Mouse (Mus musculus) cerebellum, postnatal 25 days (tissue): ENCODE measurements around the gene Dynlt1c.
"Not testable (repeated sequence)": the region's sequence is repeated elsewhere in the genome, so short reads cannot be mapped to it uniquely, and the experiment has no call there.

Source experiments
- DNase-seq, 2 experiments: peaks; one replicate each; pipeline ENCODE4 v3.0.0; 2021; ENCODE audit warnings: mixed read lengths in 2 of 2

Dynlt1c gene

GRCm38 (mm10) chr17:6601204-6601911 lies at the start of gene Dynlt1c:
TSS of gene Dynlt1c (plus strand) at chr17:6601671.
- DNase-seq: peak; percentile 76 to 83

GRCm38 (mm10) chr17:6553798-6554197 lies 47.7 kb upstream of the Dynlt1c start:
- DNase-seq: not testable (repeated sequence)

DNA sequence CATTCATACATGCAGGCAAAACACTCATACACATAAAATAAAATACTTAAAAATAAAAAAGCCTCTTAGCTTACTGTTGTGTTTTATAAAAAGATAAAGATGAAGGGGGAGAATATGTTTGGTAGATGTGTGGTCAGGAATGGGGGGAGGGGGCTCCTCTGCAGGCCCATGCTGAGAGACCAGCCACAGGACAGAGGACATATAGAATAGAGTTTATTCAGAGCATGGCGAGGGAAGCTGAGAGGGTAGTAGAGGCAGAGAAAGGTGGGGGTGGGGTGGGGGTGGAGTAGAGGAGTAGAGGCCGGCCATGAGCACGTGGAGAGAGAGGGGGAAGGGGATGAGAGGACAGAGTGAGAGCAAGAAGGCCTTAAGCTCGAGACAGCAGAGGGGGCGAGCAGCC lies 47.2 kb upstream of the Dynlt1c start:
- DNase-seq: not testable (repeated sequence)

DNA sequence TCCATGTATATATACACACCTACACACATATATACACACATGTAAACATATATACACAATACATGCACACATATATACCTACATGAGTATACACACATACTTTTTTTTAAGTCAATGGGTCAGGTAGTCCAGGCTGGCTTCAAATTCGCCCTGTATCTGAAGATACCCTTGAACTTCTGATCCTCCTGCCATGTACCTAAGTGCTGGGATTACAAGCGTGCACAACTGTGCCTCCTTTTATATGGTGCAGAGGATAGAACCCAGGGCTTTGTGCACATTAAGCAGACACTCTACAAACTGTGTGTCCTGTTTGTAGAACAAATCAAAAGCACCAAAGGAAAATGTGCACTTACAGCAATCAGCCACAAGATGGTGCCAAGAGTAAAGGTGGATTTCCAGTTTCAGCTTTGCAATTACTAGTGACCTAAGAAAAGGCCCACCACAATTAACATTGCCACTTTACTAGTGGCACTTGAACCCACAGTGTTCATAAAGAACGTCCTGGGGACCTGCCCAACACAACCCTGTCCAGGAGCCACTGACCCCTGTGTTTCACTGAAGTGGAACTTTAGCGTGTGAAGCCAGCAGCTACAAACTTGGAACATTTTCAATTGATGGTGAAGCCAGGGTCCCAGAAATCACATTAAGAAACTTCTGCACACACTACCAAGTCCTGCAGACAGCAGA lies 41.9 kb upstream of the Dynlt1c start:
- DNase-seq: not testable (repeated sequence)

DNA sequence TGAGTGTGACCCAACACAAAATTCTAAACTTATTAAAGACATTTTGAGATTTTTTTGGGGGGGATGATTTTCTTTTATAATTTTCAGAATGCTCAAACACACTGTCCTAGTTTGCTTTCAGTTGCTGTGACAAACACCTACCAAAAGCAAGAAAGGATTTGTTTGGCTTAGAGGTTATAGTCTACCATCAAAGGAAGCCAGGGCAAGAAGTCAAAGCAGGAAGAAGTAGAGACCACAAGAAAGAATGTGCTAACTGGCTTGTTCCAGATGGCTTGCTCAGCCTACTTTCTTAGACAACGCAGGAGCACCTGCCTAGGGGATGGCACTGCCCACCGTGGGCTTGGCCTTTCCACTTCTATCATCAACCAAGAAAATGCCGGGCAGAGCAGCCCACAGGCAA lies 36.6 kb upstream of the Dynlt1c start:
- not testable (repeated sequence) for DNase-seq

DNA sequence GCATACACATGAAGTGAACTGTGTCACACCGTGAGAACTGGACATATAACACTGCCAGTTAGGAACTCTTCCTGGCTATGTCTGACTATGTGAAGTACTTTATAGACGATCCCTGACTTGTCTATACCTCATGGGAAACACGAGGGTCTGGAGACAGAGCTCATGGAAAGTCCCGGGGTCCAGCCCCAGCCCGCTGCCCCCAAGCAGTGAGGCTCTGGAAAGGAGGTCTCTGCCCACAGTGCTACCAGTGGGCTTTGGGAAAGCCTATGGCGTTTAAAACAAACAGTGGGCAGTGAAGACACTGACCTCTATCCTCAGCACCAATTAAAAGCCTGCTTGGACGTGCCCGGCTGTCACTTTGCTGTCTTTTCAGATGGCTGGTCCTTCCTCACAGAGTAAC lies 33.6 kb upstream of the Dynlt1c start:
- DNase-seq: not testable (repeated sequence)

DNA sequence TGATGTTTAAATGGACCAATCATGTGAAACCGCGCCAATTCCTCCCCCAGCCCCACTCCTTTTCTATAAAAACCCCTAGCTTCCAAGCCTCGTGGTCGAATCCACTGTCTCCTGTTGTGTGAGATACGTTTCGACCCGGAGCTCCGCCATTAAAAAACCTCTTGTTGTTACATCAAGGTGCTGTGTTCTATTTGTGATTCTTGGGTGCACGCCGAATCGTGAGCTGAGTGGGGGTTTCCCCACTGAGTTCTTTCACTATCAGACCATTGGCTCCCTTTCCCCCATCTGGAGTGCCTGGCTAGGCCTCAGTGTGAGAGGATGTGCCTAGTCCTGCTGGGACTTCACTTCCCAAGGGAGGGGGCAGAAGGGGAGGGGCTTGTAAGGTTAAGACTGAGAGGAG lies 30.2 kb upstream of the Dynlt1c start:
- DNase-seq: not testable (repeated sequence)

DNA sequence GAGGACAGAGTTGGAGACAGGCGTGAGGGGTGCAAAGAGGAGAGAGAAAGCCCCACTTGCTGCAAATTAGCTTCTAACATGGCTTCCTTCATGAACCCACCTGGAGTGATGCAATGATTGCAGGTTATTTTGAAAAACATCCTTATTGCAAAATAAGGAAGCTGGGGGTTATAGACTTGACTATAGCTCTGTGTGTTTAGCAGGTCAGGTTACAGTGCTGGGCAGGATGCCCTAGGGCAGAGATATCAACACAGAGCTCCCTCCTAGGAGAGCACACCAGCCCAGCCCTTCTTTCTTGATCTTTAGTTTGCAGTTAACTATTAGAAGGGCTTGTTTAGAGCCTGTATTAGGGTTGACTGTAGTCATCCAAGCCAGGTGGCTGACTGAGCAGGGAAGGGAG lies 29.3 kb upstream of the Dynlt1c start:
- not testable (repeated sequence) for DNase-seq

- not testable (repeated sequence) for DNase-seq
These were observed 26.1 kb upstream of the Dynlt1c start for GRCm38 (mm10) chr17:6575376-6575775.

GRCm38 (mm10) chr17:6588672-6589071 lies 12.8 kb upstream of the Dynlt1c start:
- DNase-seq: not testable (repeated sequence)

- not testable (repeated sequence) for DNase-seq
These were observed 9.4 kb upstream of the Dynlt1c start for GRCm38 (mm10) chr17:6592109-6592508.

DNA sequence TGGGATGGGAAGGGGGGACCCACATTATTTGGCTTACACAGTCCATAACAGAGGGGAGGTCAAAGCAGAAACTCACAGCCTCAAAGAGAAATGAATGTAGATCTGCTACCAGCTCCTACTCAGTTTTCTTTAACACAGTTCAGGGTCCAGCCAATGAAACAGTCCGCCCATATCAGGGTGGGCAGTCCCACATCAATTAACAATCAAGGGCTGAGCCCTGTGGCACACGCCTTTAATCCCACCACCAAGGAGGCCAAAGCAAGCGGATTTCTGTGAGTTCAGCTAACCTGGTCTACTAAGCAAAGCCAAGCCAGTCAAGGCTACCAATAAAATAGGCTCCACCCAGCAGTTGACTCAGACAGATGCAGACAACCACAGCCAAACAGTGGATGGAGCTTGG lies 7.6 kb upstream of the Dynlt1c start:
- not testable (repeated sequence) for DNase-seq

GRCm38 (mm10) chr17:6595776-6596497 lies 5.5 kb upstream of the Dynlt1c start:
- not testable (repeated sequence) for DNase-seq

DNA sequence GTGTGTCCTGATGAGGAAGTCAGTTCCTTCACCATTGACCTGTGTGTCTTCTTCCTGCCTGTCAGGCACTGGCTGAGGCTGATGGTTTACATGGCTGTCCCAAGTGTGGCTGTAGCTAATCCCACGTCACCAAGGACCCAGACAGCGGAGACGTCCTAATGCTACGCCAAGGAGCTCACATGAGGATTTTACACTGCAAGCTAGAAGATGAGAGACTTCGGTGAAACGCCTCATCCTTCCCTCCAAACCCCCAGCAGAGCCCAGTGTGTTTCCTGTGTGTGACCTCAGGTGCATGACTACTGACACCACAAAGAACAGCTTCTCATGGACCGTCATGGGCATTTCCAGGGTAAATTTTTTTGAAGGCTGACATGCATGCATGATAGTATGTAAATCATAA lies 3.1 kb upstream of the Dynlt1c start:
- DNase-seq: not testable (repeated sequence)

GRCm38 (mm10) chr17:6600216-6600911 lies 1.1 kb upstream of the Dynlt1c start:
- DNase-seq: peak in 1 of 2 experiments; percentile 42

- DNase-seq: not testable (repeated sequence)
These were observed 734 bp downstream of the Dynlt1c start for GRCm38 (mm10) chr17:6602205-6602604.

DNA sequence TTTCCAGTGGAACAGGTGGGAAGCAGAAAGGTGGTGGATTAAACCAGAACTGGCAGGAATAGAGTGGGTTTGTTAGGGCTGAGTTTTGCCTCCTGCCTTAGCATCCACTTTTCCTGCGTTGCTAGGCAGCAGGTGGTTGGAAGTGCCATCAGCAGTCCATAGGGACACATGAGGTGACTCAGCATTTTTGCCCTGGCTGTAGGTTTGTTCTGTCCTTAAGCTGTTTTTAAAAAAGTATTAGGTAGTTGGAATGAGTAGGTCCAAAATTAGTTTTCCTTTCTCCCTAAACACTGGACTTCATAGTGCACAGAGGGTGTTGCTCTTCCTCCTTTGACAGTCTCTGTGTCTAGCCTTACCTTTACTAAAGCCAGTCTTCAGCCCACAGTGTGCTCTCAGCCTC lies 3.9 kb downstream of the Dynlt1c start:
- not testable (repeated sequence) for DNase-seq

GRCm38 (mm10) chr17:6613524-6613923 lies 12.1 kb downstream of the Dynlt1c start:
- DNase-seq: peak in 1 of 2 experiments; percentile 30

DNA sequence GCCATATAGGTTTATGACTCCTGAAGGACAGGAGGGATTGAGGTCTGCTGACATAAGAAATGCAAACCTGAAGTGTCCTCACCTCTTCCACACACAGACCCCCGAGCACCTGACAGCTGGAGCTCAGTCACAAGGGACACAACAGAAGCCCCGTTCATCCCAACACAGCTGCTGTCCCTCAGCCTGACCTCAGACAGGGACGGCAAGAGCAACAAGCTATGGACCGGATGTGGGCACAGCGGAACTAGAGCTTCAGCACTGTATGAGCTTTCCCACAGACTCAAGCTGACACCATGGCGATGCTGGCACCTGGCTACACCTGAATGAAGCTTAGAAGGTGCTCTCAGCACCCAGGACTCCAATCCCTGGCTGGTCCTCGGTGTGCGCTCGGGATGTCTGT lies 12.8 kb downstream of the Dynlt1c start:
- DNase-seq: peak in 1 of 2 experiments; percentile 33

GRCm38 (mm10) chr17:6616731-6617130 lies 15.3 kb downstream of the Dynlt1c start:
- DNase-seq: not testable (repeated sequence)

DNA sequence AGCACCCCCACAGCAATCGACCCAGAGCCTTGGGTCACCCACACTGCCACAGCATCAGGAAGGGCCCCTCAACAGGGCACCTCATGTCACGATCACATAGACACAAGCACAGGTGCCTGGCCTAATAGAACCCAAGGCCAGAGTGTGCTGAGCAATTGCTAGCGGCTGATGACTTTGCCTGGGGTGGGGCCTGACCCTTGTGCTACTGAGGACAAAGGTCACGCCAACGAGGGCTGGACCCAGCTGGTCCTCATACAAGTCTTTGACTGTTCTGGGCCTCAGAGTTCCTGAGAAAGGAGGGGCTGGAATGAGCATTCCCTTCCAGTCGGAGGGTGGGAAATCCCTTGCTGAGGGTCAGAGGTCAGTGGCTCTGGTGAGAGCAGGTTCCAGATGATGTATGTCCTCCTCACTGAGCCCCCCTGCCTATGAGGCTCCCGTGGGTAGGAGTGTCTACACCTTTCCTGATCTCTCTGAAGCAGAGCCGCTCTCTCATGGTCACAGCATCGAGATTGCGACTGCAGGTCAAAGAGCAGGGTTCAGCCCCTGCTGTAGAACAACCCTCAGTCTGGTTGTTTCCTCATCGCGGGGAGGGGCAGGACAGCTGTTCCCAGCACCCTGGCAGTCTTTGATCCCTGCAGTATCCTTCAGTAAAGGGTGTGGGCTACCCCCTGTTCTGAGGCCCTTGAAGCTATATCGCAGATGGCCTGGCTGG lies 16.4 kb downstream of the Dynlt1c start:
- not testable (repeated sequence) for DNase-seq

DNA sequence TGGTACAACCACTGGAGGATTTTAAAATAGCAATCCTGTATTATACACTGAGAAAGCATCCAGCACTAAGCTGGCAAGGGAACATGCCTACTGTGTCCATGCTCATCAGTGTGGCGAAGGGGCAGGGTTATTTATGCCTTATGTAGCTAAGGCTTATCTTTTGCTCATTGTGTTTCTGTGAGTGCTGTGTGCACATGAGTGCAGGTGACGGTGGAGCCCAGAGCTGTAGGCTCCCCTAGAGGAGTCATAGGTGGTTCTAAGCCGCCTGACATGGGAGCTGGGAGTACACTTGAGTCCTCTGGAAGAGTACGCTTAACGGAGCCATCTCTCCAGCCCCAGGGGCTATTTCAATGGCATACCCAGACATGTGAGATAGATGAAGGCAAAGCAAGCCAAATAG lies 17.8 kb downstream of the Dynlt1c start:
- peak; percentile 41 to 58 for DNase-seq
